ENCODE assay signal across 9 mouse cellular contexts in the genomic region with DNA sequence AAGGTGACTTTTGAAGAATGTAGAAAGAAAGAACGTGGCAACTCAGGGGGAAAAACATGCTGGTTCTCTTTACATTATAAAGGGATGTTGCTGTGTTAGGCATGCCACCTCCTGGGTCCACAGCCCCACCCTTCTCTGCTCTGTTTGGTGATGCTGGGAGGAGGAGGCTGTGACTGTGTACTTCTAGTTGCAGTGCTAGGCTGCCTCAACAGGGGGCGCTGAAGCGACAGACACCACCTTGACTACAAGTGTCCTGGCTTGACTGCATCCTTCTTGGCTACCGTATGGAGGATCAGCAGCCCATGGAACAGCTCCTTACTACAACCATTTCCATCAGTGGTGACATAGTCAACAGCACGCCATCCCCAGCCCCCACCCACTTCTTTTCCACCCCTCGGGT.
DNase-seq lines count a peak whose midpoint lies in the region; ATAC-seq and TF ChIP-seq lines count a peak whose summit lies in the region.
"Had no signal": no experiment of that assay in that cellular context is flagged by ENCODE, and none has a peak within 500 bp of the region (broad histone marks: within the 10 kb centered on the region; RNA-seq: fewer than 3 reads in every experiment).

No protein-coding gene starts in this region.

- ATAC-seq in intestine, postnatal 0 days, result no peak
- no peak for ATAC-seq in intestine, embryonic 15.5 days
- ATAC-seq in lung, postnatal 0 days, result no peak
- ATAC-seq in forebrain, embryonic 16.5 days, result no peak
- ATAC-seq in frontal cortex, adult (ENCODE audit: low TSS enrichment), result no peak

- DNase-seq in adrenal gland, adult 18-20 months (ENCODE audit: low spot score in 2 of 2), result peak; percentile 52 to 62
- peak; percentile 17 to 37 for DNase-seq in heart, postnatal 10 days
- DNase-seq in lung, postnatal 0 days (ENCODE audit: low spot score), result no peak
- DNase-seq: liver, embryonic 13.5 days had no signal

- no peaks in the 10 kb centered on the region for H3K79me2 ChIP-seq in C2C12 (ENCODE audit: control insufficient read depth, insufficient read depth)

- no peaks in the 10 kb centered on the region for H3K36me3 ChIP-seq in intestine, postnatal 0 days (ENCODE audit: control insufficient read depth, insufficient read depth)
- no peaks in the 10 kb centered on the region for H3K36me3 ChIP-seq in intestine, embryonic 15.5 days
- no peaks in the 10 kb centered on the region for H3K36me3 ChIP-seq in C2C12 (ENCODE audit: control insufficient read depth, insufficient read depth)
- no peaks in the 10 kb centered on the region for H3K36me3 ChIP-seq in lung, postnatal 0 days (ENCODE audit: insufficient read depth, low read length)
- H3K36me3 ChIP-seq in forebrain, embryonic 16.5 days (ENCODE audit: control insufficient read depth, insufficient read depth), result no peaks in the 10 kb centered on the region
- H3K36me3 ChIP-seq: liver, embryonic 13.5 days had no signal

- H3K27me3 ChIP-seq in intestine, postnatal 0 days (replicated peaks; ENCODE audit: control insufficient read depth, insufficient read depth, low read length), result no peaks in the 10 kb centered on the region
- H3K27me3 ChIP-seq in intestine, embryonic 15.5 days (replicated peaks), result no peaks in the 10 kb centered on the region
- no peaks in the 10 kb centered on the region for H3K27me3 ChIP-seq in C2C12 (ENCODE audit: control insufficient read depth, insufficient read depth, insufficient read length)
- H3K27me3 ChIP-seq in lung, postnatal 0 days (replicated peaks; ENCODE audit: insufficient read depth, low read length), result no peaks in the 10 kb centered on the region
- no peaks in the 10 kb centered on the region for H3K27me3 ChIP-seq in forebrain, embryonic 16.5 days (replicated peaks; ENCODE audit: control insufficient read depth, insufficient read depth, low read length)
- H3K27me3 ChIP-seq: liver, embryonic 13.5 days had no signal

- intact Hi-C loops in heart, postnatal 10 days (cut with DNase I), result no loop called here

- H3K9me3 ChIP-seq in intestine, postnatal 0 days (ENCODE audit: control insufficient read depth), result peaks cover 2% of the 10 kb centered on the region; the same call in 1 of the 2 replicates
- H3K9me3 ChIP-seq in intestine, embryonic 15.5 days, result no peaks in the 10 kb centered on the region
- no peaks in the 10 kb centered on the region for H3K9me3 ChIP-seq in lung, postnatal 0 days (ENCODE audit: low read length)
- H3K9me3 ChIP-seq in forebrain, embryonic 16.5 days (ENCODE audit: control insufficient read depth, low read length), result no peaks in the 10 kb centered on the region

- peak; percentile 57 for TF ChIP-seq CTCF in intestine, postnatal 0 days (IDR thresholded peaks at IDR 0.05; ENCODE audit: low read depth)
- peak; percentile 23 for TF ChIP-seq CTCF in C2C12 (IDR thresholded peaks at IDR 0.05; ENCODE audit: control insufficient read depth, insufficient read depth, insufficient read length)
- peak; percentile 58 for TF ChIP-seq CTCF in lung, postnatal 0 days (IDR thresholded peaks at IDR 0.05)

- H3K4me1 ChIP-seq in intestine, postnatal 0 days (replicated peaks; ENCODE audit: control insufficient read depth, insufficient read depth, low read length), result no peaks in the 10 kb centered on the region
- no peaks in the 10 kb centered on the region for H3K4me1 ChIP-seq in intestine, embryonic 15.5 days (replicated peaks)
- no peaks in the 10 kb centered on the region for H3K4me1 ChIP-seq in lung, postnatal 0 days (ENCODE audit: insufficient read depth, low read depth, low read length)
- H3K4me1 ChIP-seq in forebrain, embryonic 16.5 days (replicated peaks; ENCODE audit: control insufficient read depth, insufficient read depth, low read length), result no peaks in the 10 kb centered on the region
- H3K4me1 ChIP-seq: liver, embryonic 13.5 days had no signal

- no peak overlapping the region for H3K27ac ChIP-seq in intestine, postnatal 0 days (ENCODE audit: low read depth, low read length)
- H3K27ac ChIP-seq in intestine, embryonic 15.5 days, result no peak overlapping the region
- H3K27ac ChIP-seq in lung, postnatal 0 days (ENCODE audit: low read length), result no peak overlapping the region
- H3K27ac ChIP-seq in forebrain, embryonic 16.5 days (ENCODE audit: low read length), result no peak overlapping the region
- H3K27ac ChIP-seq: liver, embryonic 13.5 days had no signal

- 59% methylated on average over 6 of the region's 6 CpGs for WGBS in intestine, postnatal 0 days
- 59% methylated on average over 6 of the region's 6 CpGs for WGBS in intestine, embryonic 15.5 days
- 53% methylated on average over 6 of the region's 6 CpGs for WGBS in lung, postnatal 0 days
- 61% methylated on average over 6 of the region's 6 CpGs for WGBS in forebrain, embryonic 16.5 days

- TF ChIP-seq EP300 in lung, postnatal 0 days (IDR thresholded peaks at IDR 0.05), result no peak

- H3K9ac ChIP-seq in intestine, postnatal 0 days (ENCODE audit: low read depth, low read length), result no peak overlapping the region
- H3K9ac ChIP-seq in intestine, embryonic 15.5 days, result no peak overlapping the region
- H3K9ac ChIP-seq in lung, postnatal 0 days (replicated peaks; ENCODE audit: low read depth), result no peak overlapping the region
- no peak overlapping the region for H3K9ac ChIP-seq in forebrain, embryonic 16.5 days (replicated peaks; ENCODE audit: low read depth, low read length)
- H3K9ac ChIP-seq: liver, embryonic 13.5 days had no signal

- no peaks in the 10 kb centered on the region for H3K79me3 ChIP-seq in C2C12 (ENCODE audit: low read depth)

- no peak overlapping the region for H3ac ChIP-seq in C2C12 (ENCODE audit: control insufficient read depth, insufficient read length, low read depth)

- H3K4me2 ChIP-seq in intestine, postnatal 0 days (replicated peaks; ENCODE audit: low read depth), result no peak overlapping the region
- no peak overlapping the region for H3K4me2 ChIP-seq in intestine, embryonic 15.5 days (replicated peaks)
- no peak overlapping the region for H3K4me2 ChIP-seq in lung, postnatal 0 days (replicated peaks; ENCODE audit: low read depth, low read length)
- no peak overlapping the region for H3K4me2 ChIP-seq in forebrain, embryonic 16.5 days (ENCODE audit: low read length)
- H3K4me2 ChIP-seq: liver, embryonic 13.5 days had no signal

- H3K4me3 ChIP-seq in intestine, postnatal 0 days (ENCODE audit: low read depth, low read length), result no peak overlapping the region
- no peak overlapping the region for H3K4me3 ChIP-seq in intestine, embryonic 15.5 days (replicated peaks)
- H3K4me3 ChIP-seq in C2C12 (ENCODE audit: insufficient read depth, poor library complexity, severe bottlenecking), result no peak overlapping the region
- H3K4me3 ChIP-seq in lung, postnatal 0 days (ENCODE audit: low read depth, low read length), result no peak overlapping the region
- H3K4me3 ChIP-seq in forebrain, embryonic 16.5 days (replicated peaks; ENCODE audit: low read length), result no peak overlapping the region
- H3K4me3 ChIP-seq: liver, embryonic 13.5 days had no signal

TF ChIP-seq in C2C12, 6 proteins besides CTCF, POLR2A, EP300 and RAD21:
- TF ChIP-seq CEBPB (IDR thresholded peaks at IDR 0.05; ENCODE audit: low read depth), result no peak
- no peak for TF ChIP-seq MAX (IDR thresholded peaks at IDR 0.05)
- TF ChIP-seq MYOG (IDR thresholded peaks at IDR 0.05; ENCODE audit: control insufficient read depth, extremely low read depth, insufficient read length), result no peak
- no peak for TF ChIP-seq MYOD1 (IDR thresholded peaks at IDR 0.05; ENCODE audit: control insufficient read depth, insufficient read length, low read depth)
- TF ChIP-seq USF1 (IDR thresholded peaks at IDR 0.05; ENCODE audit: low read depth), result no peak
- no peak for TF ChIP-seq FOSL1 (IDR thresholded peaks at IDR 0.05; ENCODE audit: insufficient read depth, low read length, poor library complexity, severe bottlenecking)
